Mouse (Mus musculus): ENCODE measurements at regions not wholly inside any gene's neighbourhood (a gene's known extent, or its start where the extent isn't known, plus 50 kb on each side); places are given as distances from the start of the nearest gene placed in this dataset.

DNA sequence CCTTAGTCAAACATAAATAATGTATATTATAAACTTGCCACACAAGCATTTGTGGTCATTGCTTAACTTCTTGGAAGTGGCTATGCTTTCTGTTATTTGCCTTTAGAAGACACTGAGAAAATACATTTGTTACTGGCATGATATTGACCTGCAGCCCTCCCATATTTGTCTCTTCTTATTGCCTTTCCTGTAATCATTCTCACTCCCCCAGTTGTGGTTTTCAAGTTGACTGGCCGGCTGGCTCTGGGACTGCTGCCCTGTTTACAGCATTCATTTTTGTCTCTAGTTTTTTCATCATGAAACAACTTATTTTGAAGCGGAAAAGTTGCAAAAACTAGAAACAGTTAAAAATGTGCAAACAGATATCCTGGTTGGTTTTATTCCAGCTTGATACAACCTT is 57.5 kb upstream of the Stc2 start:
- DNase-seq (ENCODE audit: low spot score) = no peak
- intact Hi-C loops (cut with DNase I) = no loop called here
